Mouse (Mus musculus): ENCODE measurements around the gene Ell. TPM values are rescaled to one million over a fixed set of nuclear protein-coding genes. Genes with fewer than 3 reads are reported as not detected.

Ell gene
- polyA plus RNA-seq, 1 experiment from 2014 or later, result 26.1 TPM

- ATAC-seq (no peak), DNase-seq (ENCODE audit: low read depth, low spot score) (no peak)
- ChIA-PET POLR2A (interaction anchor here (1.0 to 1.3 kb wide), 2 partner anchors 10 to 12 kb away, joined by 3 to 6 read pairs; partner anchors contain the start of gene Ssbp4), CTCF (interaction anchor here (0.8 kb wide), 1 partner anchor 10 kb away, joined by 3 read pairs; no protein-coding TSS in a partner anchor)
- H3K27me3 ChIP-seq, result no peaks in the 10 kb centered on the region
- TF ChIP-seq CTCF (IDR thresholded peaks at IDR 0.05), result no peak
- in situ Hi-C loops (cut with MboI; ENCODE audit: low pct_unique_long_range_greater_than_20kb), result no loop called here
These were observed 57.0 kb downstream of the Ell start for GRCm38 (mm10) chr8:70596216-70596615.

- in situ Hi-C loops (cut with MboI; ENCODE audit: low pct_unique_long_range_greater_than_20kb), result no loop called here
- CTCF ChIA-PET, result interaction anchor here (0.8 kb wide), 1 partner anchor 9 kb away, joined by 3 read pairs; no protein-coding TSS in a partner anchor
- DNase-seq (ENCODE audit: low read depth, low spot score) (no peak), ATAC-seq (no peak)
- POLR2A ChIA-PET, result interaction anchor here (1.0 to 1.3 kb wide), 2 partner anchors 11 to 12 kb away, joined by 3 to 6 read pairs; partner anchors contain the start of gene Ssbp4
- no peak for TF ChIP-seq CTCF (IDR thresholded peaks at IDR 0.05)
- no peaks in the 10 kb centered on the region for H3K27me3 ChIP-seq
These were observed 57.6 kb downstream of the Ell start for GRCm38 (mm10) chr8:70596775-70597416.

- no peak for DNase-seq (ENCODE audit: low read depth, low spot score)
- ATAC-seq, result no peak
- ChIA-PET POLR2A (interaction anchor here (1.3 kb wide), 1 partner anchor 11 kb away, joined by 3 read pairs; no protein-coding TSS in a partner anchor), CTCF (no interaction called here)
- in situ Hi-C loops (cut with MboI; ENCODE audit: low pct_unique_long_range_greater_than_20kb), result no loop called here
- no peak for TF ChIP-seq CTCF (IDR thresholded peaks at IDR 0.05)
- H3K27me3 ChIP-seq, result no peaks in the 10 kb centered on the region
These were observed 58.4 kb downstream of the Ell start for GRCm38 (mm10) chr8:70597417-70598272.

- ATAC-seq, result no peak
- DNase-seq (ENCODE audit: low read depth, low spot score), result no peak
- TF ChIP-seq CTCF (IDR thresholded peaks at IDR 0.05), result no peak
- in situ Hi-C loops (cut with MboI; ENCODE audit: low pct_unique_long_range_greater_than_20kb), result no loop called here
- ChIA-PET CTCF (no interaction called here), POLR2A (no interaction called here)
- no peaks in the 10 kb centered on the region for H3K27me3 ChIP-seq
These were observed 59.0 kb downstream of the Ell start for GRCm38 (mm10) chr8:70598283-70598682.

- ChIA-PET CTCF (interaction anchor here (1.9 kb wide), 1 partner anchor 12 kb away, joined by 5 read pairs; no protein-coding TSS in a partner anchor), POLR2A (no interaction called here)
- no peak for TF ChIP-seq CTCF (IDR thresholded peaks at IDR 0.05)
- no peaks in the 10 kb centered on the region for H3K27me3 ChIP-seq
- ATAC-seq (no peak), DNase-seq (ENCODE audit: low read depth, low spot score) (no peak)
- in situ Hi-C loops (cut with MboI; ENCODE audit: low pct_unique_long_range_greater_than_20kb), result no loop called here
These were observed 59.5 kb downstream of the Ell start for GRCm38 (mm10) chr8:70598722-70599121.

GRCm38 (mm10) chr8:70599507-70600290 is 60.4 kb downstream of the Ell start:
- in situ Hi-C loops (cut with MboI; ENCODE audit: low pct_unique_long_range_greater_than_20kb), result no loop called here
- ATAC-seq (no peak), DNase-seq (ENCODE audit: low read depth, low spot score) (no peak)
- ChIA-PET POLR2A (no interaction called here), CTCF (interaction anchor here (1.5 to 1.9 kb wide), 2 partner anchors 11 to 39 kb away, joined by 3 to 5 read pairs; no protein-coding TSS in a partner anchor)
- H3K27me3 ChIP-seq, result no peaks in the 10 kb centered on the region
- TF ChIP-seq CTCF (IDR thresholded peaks at IDR 0.05), result no peak

GRCm38 (mm10) chr8:70600473-70601270 is 61.4 kb downstream of the Ell start:
- no peaks in the 10 kb centered on the region for H3K27me3 ChIP-seq
- no peak for ATAC-seq
- in situ Hi-C loops (cut with MboI; ENCODE audit: low pct_unique_long_range_greater_than_20kb), result no loop called here
- TF ChIP-seq CTCF (IDR thresholded peaks at IDR 0.05), result no peak
- no peak for DNase-seq (ENCODE audit: low read depth, low spot score)
- ChIA-PET POLR2A (interaction anchor here (0.8 kb wide), 1 partner anchor 8 kb away, joined by 3 read pairs; the partner anchor contains the start of gene Ssbp4), CTCF (interaction anchor here (1.5 to 1.9 kb wide), 2 partner anchors 10 to 40 kb away, joined by 3 to 5 read pairs; no protein-coding TSS in a partner anchor)

GRCm38 (mm10) chr8:70601271-70601649 is 62.0 kb downstream of the Ell start:
- ChIA-PET POLR2A (no interaction called here), CTCF (no interaction called here)
- no peak for DNase-seq (ENCODE audit: low read depth, low spot score)
- no peak for TF ChIP-seq CTCF (IDR thresholded peaks at IDR 0.05)
- in situ Hi-C loops (cut with MboI; ENCODE audit: low pct_unique_long_range_greater_than_20kb), result no loop called here
- ATAC-seq, result no peak
- no peaks in the 10 kb centered on the region for H3K27me3 ChIP-seq

- ChIA-PET POLR2A (no interaction called here), CTCF (no interaction called here)
- no peaks in the 10 kb centered on the region for H3K27me3 ChIP-seq
- DNase-seq (ENCODE audit: low read depth, low spot score) (no peak), ATAC-seq (no peak)
- in situ Hi-C loops (cut with MboI; ENCODE audit: low pct_unique_long_range_greater_than_20kb), result no loop called here
- no peak for TF ChIP-seq CTCF (IDR thresholded peaks at IDR 0.05)
These were observed 63.0 kb downstream of the Ell start for GRCm38 (mm10) chr8:70602139-70602811.

All from Patski (cell line).